Mouse (Mus musculus) kidney, postnatal 10 days (tissue): ENCODE measurements around the gene Shroom2.
A peak's percentile ranks its signal among the peaks of the same experiment; 100 is the strongest.

ENCODE experiments used
- DNase-seq: peaks from one replicate; pipeline ENCODE4 v3.0.0; 2021; ENCODE audit warnings: mixed read lengths

Shroom2 gene

GRCm38 (mm10) chrX:152690788-152691291 lies 78.4 kb downstream of the Shroom2 start:
- DNase-seq = no peak

GRCm38 (mm10) chrX:152679190-152679814 lies 90.0 kb downstream of the Shroom2 start:
- DNase-seq = no peak

GRCm38 (mm10) chrX:152676357-152676756 lies 92.9 kb downstream of the Shroom2 start:
- DNase-seq = peak; percentile 37

- peak; percentile 24 for DNase-seq
Observed at GRCm38 (mm10) chrX:152673431-152673830, 95.8 kb downstream of the Shroom2 start.

GRCm38 (mm10) chrX:152657363-152658036 lies 111.8 kb downstream of the Shroom2 start:
- DNase-seq = peak; percentile 19

GRCm38 (mm10) chrX:152656609-152656939 lies 112.7 kb downstream of the Shroom2 start:
- DNase-seq = no peak

- no peak for DNase-seq
Observed at GRCm38 (mm10) chrX:152655796-152656608, 113.3 kb downstream of the Shroom2 start.

- DNase-seq = no peak
Observed at GRCm38 (mm10) chrX:152652676-152653075, 116.6 kb downstream of the Shroom2 start.

- DNase-seq = no peak
Observed at GRCm38 (mm10) chrX:152644827-152645226, 124.4 kb downstream of the Shroom2 start.

GRCm38 (mm10) chrX:152643679-152644638 lies 125.3 kb downstream of the Shroom2 start:
- DNase-seq = no peak

GRCm38 (mm10) chrX:152643201-152643600 lies 126.1 kb downstream of the Shroom2 start:
- no peak for DNase-seq

GRCm38 (mm10) chrX:152642627-152643026 lies 126.6 kb downstream of the Shroom2 start:
- DNase-seq = no peak

GRCm38 (mm10) chrX:152635397-152635796 lies 133.9 kb downstream of the Shroom2 start:
- no peak for DNase-seq

- DNase-seq = no peak
Observed at GRCm38 (mm10) chrX:152621407-152621806, 147.9 kb downstream of the Shroom2 start.

- DNase-seq = peak; percentile 52
Observed at GRCm38 (mm10) chrX:152620917-152621316, 148.3 kb downstream of the Shroom2 start.

- DNase-seq = peak; percentile 46
Observed at GRCm38 (mm10) chrX:152618464-152618863, 150.8 kb downstream of the Shroom2 start.

- DNase-seq = no peak
Observed at GRCm38 (mm10) chrX:152563034-152563433, 206.2 kb downstream of the Shroom2 start, which contains the start of gene Cldn34a. Gene Cldn34a (plus strand): TSS chrX:152563334.
